Mouse (Mus musculus): Measurements from ENCODE around the gene Arhgap10. TPM values are rescaled to one million over a fixed set of nuclear protein-coding genes. Genes with fewer than 3 reads are reported as not detected.

The Arhgap10 gene
- polyA plus RNA-seq, 1 experiment from 2014 or later: 19.7 TPM

DNA sequence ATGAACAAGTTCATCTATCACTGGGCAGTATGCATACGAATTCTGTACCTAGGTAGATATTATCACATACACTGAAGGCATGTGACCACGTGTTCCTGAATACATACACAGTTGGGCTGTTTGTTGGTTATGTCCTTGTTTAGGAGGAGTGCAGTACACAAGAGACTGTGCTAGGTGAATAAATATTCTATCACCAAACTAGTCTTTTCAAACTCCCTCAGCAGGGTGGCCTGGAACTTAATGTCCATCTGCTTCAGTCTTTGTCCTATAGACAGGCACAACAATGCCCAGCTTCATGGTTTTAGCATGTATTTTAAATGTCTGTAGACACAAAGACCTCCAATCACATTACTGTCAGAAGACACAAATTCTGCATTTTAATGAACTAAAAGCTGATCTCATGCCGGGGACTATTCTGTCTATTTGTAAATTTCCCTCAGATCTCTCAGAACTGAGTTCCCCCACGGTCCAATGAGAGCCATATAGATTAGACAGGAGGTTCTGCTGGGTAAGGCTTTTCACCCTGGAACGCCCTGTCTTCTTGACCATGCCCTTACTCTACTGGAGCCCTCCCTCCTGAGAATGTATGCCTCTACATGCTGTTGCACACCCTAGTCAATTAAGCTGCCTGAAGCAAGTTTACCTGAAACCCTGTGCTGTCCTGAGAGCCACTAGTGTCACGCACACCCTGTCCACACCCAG is 177.6 kb downstream of the Arhgap10 start:
- H3K9me3 ChIP-seq (ENCODE audit: control insufficient read depth): no peaks in the 10 kb centered on the region
- no peak for ATAC-seq
- H3K4me1 ChIP-seq (replicated peaks; ENCODE audit: control insufficient read depth, insufficient read depth, low read length): no peaks in the 10 kb centered on the region
- no peak overlapping the region for H3K9ac ChIP-seq (ENCODE audit: low read depth, low read length)
- no peak for TF ChIP-seq CTCF (IDR thresholded peaks at IDR 0.05; ENCODE audit: low read depth)
- peaks cover 6% of the 10 kb centered on the region for H3K36me3 ChIP-seq (ENCODE audit: control insufficient read depth, insufficient read depth)
- H3K4me3 ChIP-seq (ENCODE audit: low read depth, low read length): no peak overlapping the region
- 87% methylated on average over 6 of the region's 6 CpGs for WGBS
- no peak overlapping the region for H3K4me2 ChIP-seq (replicated peaks; ENCODE audit: low read depth)
- H3K27ac ChIP-seq (ENCODE audit: low read depth, low read length): no peak overlapping the region
- no peaks in the 10 kb centered on the region for H3K27me3 ChIP-seq (replicated peaks; ENCODE audit: control insufficient read depth, insufficient read depth, low read length)

GRCm38 (mm10) chr8:77337272-77337671 is 180.5 kb downstream of the Arhgap10 start:
- Histone ChIP-seq H3K27ac (ENCODE audit: low read depth, low read length) (no peak overlapping the region), H3K4me3 (ENCODE audit: low read depth, low read length) (no peak overlapping the region), H3K9ac (ENCODE audit: low read depth, low read length) (no peak overlapping the region), H3K4me1 (replicated peaks; ENCODE audit: control insufficient read depth, insufficient read depth, low read length) (no peaks in the 10 kb centered on the region), H3K4me2 (replicated peaks; ENCODE audit: low read depth) (no peak overlapping the region), H3K27me3 (replicated peaks; ENCODE audit: control insufficient read depth, insufficient read depth, low read length) (no peaks in the 10 kb centered on the region), H3K9me3 (ENCODE audit: control insufficient read depth) (no peaks in the 10 kb centered on the region), H3K36me3 (ENCODE audit: control insufficient read depth, insufficient read depth) (peaks cover 14% of the 10 kb centered on the region)
- ATAC-seq: no peak
- 77% methylated on average over 12 of the region's 12 CpGs for WGBS
- TF ChIP-seq CTCF (IDR thresholded peaks at IDR 0.05; ENCODE audit: low read depth): no peak

DNA sequence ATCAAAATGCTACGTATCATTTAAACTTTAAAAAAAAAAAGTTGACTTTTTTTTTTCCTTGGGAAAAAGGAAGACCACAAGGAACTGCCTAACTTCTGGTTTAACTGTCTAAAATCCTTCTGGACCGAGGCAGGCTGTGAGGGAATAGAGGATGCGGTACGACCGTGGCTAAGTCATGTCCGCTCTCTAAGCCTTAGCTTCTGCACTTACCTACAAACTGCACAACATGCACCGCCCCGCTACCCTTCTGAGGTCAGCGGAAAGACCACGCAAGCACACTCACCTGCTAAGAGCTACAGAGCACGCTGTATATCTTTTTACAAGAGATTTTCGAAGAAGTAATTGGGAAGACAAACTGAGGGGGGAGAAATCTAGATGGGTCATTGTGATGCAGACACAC is 186.6 kb downstream of the Arhgap10 start:
- no peak for TF ChIP-seq CTCF (IDR thresholded peaks at IDR 0.05; ENCODE audit: low read depth)
- H3K36me3 ChIP-seq (ENCODE audit: control insufficient read depth, insufficient read depth): peaks cover 19% of the 10 kb centered on the region
- H3K4me1 ChIP-seq (replicated peaks; ENCODE audit: control insufficient read depth, insufficient read depth, low read length): no peaks in the 10 kb centered on the region
- no peak overlapping the region for H3K9ac ChIP-seq (ENCODE audit: low read depth, low read length)
- no peaks in the 10 kb centered on the region for H3K9me3 ChIP-seq (ENCODE audit: control insufficient read depth)
- ATAC-seq: no peak
- no peak overlapping the region for H3K4me2 ChIP-seq (replicated peaks; ENCODE audit: low read depth)
- 89% methylated on average over 12 of the region's 12 CpGs for WGBS
- H3K27me3 ChIP-seq (replicated peaks; ENCODE audit: control insufficient read depth, insufficient read depth, low read length): no peaks in the 10 kb centered on the region
- no peak overlapping the region for H3K27ac ChIP-seq (ENCODE audit: low read depth, low read length)
- no peak overlapping the region for H3K4me3 ChIP-seq (ENCODE audit: low read depth, low read length)

DNA sequence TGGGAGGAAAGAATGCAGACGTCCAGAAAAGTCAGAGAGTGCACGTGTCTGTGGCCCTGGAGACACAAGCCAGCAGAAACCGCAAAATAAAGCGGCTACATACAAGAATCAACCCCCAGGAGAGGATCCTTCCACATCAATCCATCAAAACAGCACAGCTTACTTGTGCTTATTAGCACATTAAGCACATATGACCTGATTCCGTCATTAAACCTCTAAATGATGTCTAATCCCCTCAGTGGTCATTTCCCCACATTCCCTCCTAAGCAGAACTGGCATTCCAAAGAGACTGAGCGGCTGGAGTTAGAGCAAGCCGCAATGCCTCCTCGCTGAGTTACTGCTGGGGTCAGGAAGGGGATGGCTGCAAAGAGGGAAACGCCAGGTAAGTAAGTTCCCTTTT is 187.4 kb downstream of the Arhgap10 start:
- Histone ChIP-seq H3K9ac (ENCODE audit: low read depth, low read length) (no peak overlapping the region), H3K27ac (ENCODE audit: low read depth, low read length) (no peak overlapping the region), H3K9me3 (ENCODE audit: control insufficient read depth) (no peaks in the 10 kb centered on the region), H3K4me2 (replicated peaks; ENCODE audit: low read depth) (no peak overlapping the region), H3K27me3 (replicated peaks; ENCODE audit: control insufficient read depth, insufficient read depth, low read length) (no peaks in the 10 kb centered on the region), H3K4me1 (replicated peaks; ENCODE audit: control insufficient read depth, insufficient read depth, low read length) (no peaks in the 10 kb centered on the region), H3K4me3 (ENCODE audit: low read depth, low read length) (no peak overlapping the region), H3K36me3 (ENCODE audit: control insufficient read depth, insufficient read depth) (peaks cover 19% of the 10 kb centered on the region)
- no peak for TF ChIP-seq CTCF (IDR thresholded peaks at IDR 0.05; ENCODE audit: low read depth)
- ATAC-seq: no peak
- WGBS: 84% methylated on average over 9 of the region's 9 CpGs

DNA sequence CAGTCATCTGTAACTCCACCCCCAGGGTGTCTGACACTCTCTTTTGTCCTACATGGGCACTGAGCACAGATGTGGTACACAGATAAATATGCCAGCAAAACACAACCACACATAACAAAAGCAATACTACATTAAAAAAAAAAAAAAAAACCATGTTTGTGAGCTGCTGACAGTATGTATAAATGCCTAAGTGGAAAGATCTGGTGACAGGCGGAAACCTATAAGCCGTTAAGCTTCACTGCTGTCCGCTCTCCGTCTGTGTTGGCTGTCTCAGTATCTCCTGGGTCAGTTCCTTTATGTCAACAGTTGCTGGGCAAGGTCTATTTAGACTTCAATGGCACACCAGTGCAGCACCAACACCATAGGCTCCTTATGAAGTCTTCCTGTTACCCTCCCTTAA is 188.0 kb downstream of the Arhgap10 start:
- no peak for ATAC-seq
- no peak for TF ChIP-seq CTCF (IDR thresholded peaks at IDR 0.05; ENCODE audit: low read depth)

GRCm38 (mm10) chr8:77328473-77328872 is 189.3 kb downstream of the Arhgap10 start:
- H3K9me3 ChIP-seq (ENCODE audit: control insufficient read depth): no peaks in the 10 kb centered on the region
- no peak overlapping the region for H3K9ac ChIP-seq (ENCODE audit: low read depth, low read length)
- no peak overlapping the region for H3K27ac ChIP-seq (ENCODE audit: low read depth, low read length)
- H3K36me3 ChIP-seq (ENCODE audit: control insufficient read depth, insufficient read depth): peaks cover 15% of the 10 kb centered on the region; the same call in 1 of the 2 replicates
- no peak overlapping the region for H3K4me3 ChIP-seq (ENCODE audit: low read depth, low read length)
- no peak for TF ChIP-seq CTCF (IDR thresholded peaks at IDR 0.05; ENCODE audit: low read depth)
- no peaks in the 10 kb centered on the region for H3K4me1 ChIP-seq (replicated peaks; ENCODE audit: control insufficient read depth, insufficient read depth, low read length)
- 89% methylated on average over 8 of the region's 8 CpGs for WGBS
- H3K27me3 ChIP-seq (replicated peaks; ENCODE audit: control insufficient read depth, insufficient read depth, low read length): no peaks in the 10 kb centered on the region
- ATAC-seq: no peak
- no peak overlapping the region for H3K4me2 ChIP-seq (replicated peaks; ENCODE audit: low read depth)

More for the DNA sequence above, 188.0 kb downstream of the Arhgap10 start:
- Histone ChIP-seq H3K27ac (ENCODE audit: low read depth, low read length) (no peak overlapping the region), H3K9ac (ENCODE audit: low read depth, low read length) (no peak overlapping the region), H3K27me3 (replicated peaks; ENCODE audit: control insufficient read depth, insufficient read depth, low read length) (no peaks in the 10 kb centered on the region), H3K9me3 (ENCODE audit: control insufficient read depth) (no peaks in the 10 kb centered on the region), H3K4me3 (ENCODE audit: low read depth, low read length) (no peak overlapping the region), H3K4me1 (replicated peaks; ENCODE audit: control insufficient read depth, insufficient read depth, low read length) (no peaks in the 10 kb centered on the region), H3K36me3 (ENCODE audit: control insufficient read depth, insufficient read depth) (peaks cover 19% of the 10 kb centered on the region), H3K4me2 (replicated peaks; ENCODE audit: low read depth) (no peak overlapping the region)
- WGBS: 75% methylated on average over 4 of the region's 4 CpGs
